Mouse (Mus musculus): ENCODE data around the gene Cep250. TPM values are rescaled to one million over a fixed set of nuclear protein-coding genes. Genes with fewer than 3 reads are reported as not detected.

The Cep250 gene
- total and polyA plus RNA-seq, 3 experiments, result 12.8 to 16.4 TPM; not detected in 1

GRCm38 (mm10) chr2:155944685-155945084 lies 11.6 kb upstream of the Cep250 start:
- no peaks in the 10 kb centered on the region; the same call in 1 of the 2 replicates for H3K79me2 ChIP-seq (ENCODE audit: control insufficient read depth, insufficient read depth, low read length, poor library complexity)
- H3K4me3 ChIP-seq (ENCODE audit: control insufficient read depth in 1 of 2, insufficient read depth in 1 of 2, low read depth in 2 of 2, low read length in 2 of 2), result no peak overlapping the region
- H3K27ac ChIP-seq (ENCODE audit: control insufficient read depth, low read depth, low read length), result no peak overlapping the region
- no peaks in the 10 kb centered on the region for H3K9me3 ChIP-seq (replicated peaks; ENCODE audit: insufficient read depth, low read length)
- TF ChIP-seq NELFE (IDR thresholded peaks at IDR 0.05; ENCODE audit: low read depth, low read length) (no peak), E2F4 (IDR thresholded peaks at IDR 0.05; ENCODE audit: borderline replicate concordance, low read depth, low read length) (no peak), TAL1 (IDR thresholded peaks at IDR 0.05; ENCODE audit: low read length) (no peak)
- H3K4me1 ChIP-seq (ENCODE audit: control insufficient read depth in 1 of 2, insufficient read depth in 2 of 2, low read length in 2 of 2), result peaks cover 9 to 18% of the 10 kb centered on the region in 2 experiments
- no peak overlapping the region for H3K9ac ChIP-seq (ENCODE audit: control insufficient read depth, low read depth, low read length, poor library complexity, severe bottlenecking)
- DNase-seq (ENCODE audit: low read depth, low spot score), result no peak
- no peaks in the 10 kb centered on the region for H3K27me3 ChIP-seq (ENCODE audit: control insufficient read depth in 1 of 2, insufficient read depth in 2 of 2, low read length in 2 of 2)
- peaks cover 0 to 18% of the 10 kb centered on the region in 2 experiments; a peak in 2 of 4 replicates for H3K36me3 ChIP-seq (ENCODE audit: control insufficient read depth in 1 of 2, insufficient read depth in 2 of 2, low read length in 2 of 2)

- H3K9ac ChIP-seq (ENCODE audit: control insufficient read depth, low read depth, low read length, poor library complexity, severe bottlenecking), result peak within 1 kb of the TSS; percentile 60
- H3K4me3 ChIP-seq (ENCODE audit: control insufficient read depth in 1 of 2, insufficient read depth in 1 of 2, low read depth in 2 of 2, low read length in 2 of 2), result peak within 1 kb of the TSS in 1 of 2 experiments; percentile 21; a peak in 2 of 4 replicates
- peaks cover 0 to 18% of the 10 kb centered on the region in 2 experiments; a peak in 2 of 4 replicates for H3K36me3 ChIP-seq (ENCODE audit: control insufficient read depth in 1 of 2, insufficient read depth in 2 of 2, low read length in 2 of 2)
- H3K79me2 ChIP-seq (ENCODE audit: control insufficient read depth, insufficient read depth, low read length, poor library complexity), result no peaks in the 10 kb centered on the region; the same call in 1 of the 2 replicates
- H3K27ac ChIP-seq (ENCODE audit: control insufficient read depth, low read depth, low read length), result no peak within 1 kb of the TSS; the same call in 1 of the 2 replicates
- DNase-seq (ENCODE audit: low read depth, low spot score), result no peak
- H3K9me3 ChIP-seq (replicated peaks; ENCODE audit: insufficient read depth, low read length), result no peaks in the 10 kb centered on the region
- TF ChIP-seq MYC (IDR thresholded peaks at IDR 0.05; ENCODE audit: low read depth, low read length), result no peak
- TF ChIP-seq JUND (IDR thresholded peaks at IDR 0.05; ENCODE audit: low read depth, low read length), result no peak
- TF ChIP-seq KAT2A (conservative IDR thresholded peaks at IDR 0.05; ENCODE audit: low read depth, low read length), result no peak
- TF ChIP-seq RAD21 (IDR thresholded peaks at IDR 0.05; ENCODE audit: low read depth, low read length), result no peak
- no peak for TF ChIP-seq MEF2A (IDR thresholded peaks at IDR 0.05; ENCODE audit: extremely low read depth, insufficient replicate concordance, low read depth, low read length, poor library complexity, severe bottlenecking)
- TF ChIP-seq MAFK (IDR thresholded peaks at IDR 0.05; ENCODE audit: borderline replicate concordance, low read depth, low read length), result no peak
- no peak for TF ChIP-seq UBTF (IDR thresholded peaks at IDR 0.05; ENCODE audit: borderline replicate concordance, insufficient read depth, low read depth, low read length)
- no peak for TF ChIP-seq ZKSCAN1 (IDR thresholded peaks at IDR 0.05; ENCODE audit: low read depth, low read length)
- no peak for TF ChIP-seq TAL1 (IDR thresholded peaks at IDR 0.05; ENCODE audit: low read length)
- no peak for TF ChIP-seq EP300 (IDR thresholded peaks at IDR 0.05; ENCODE audit: low read depth in 1 of 2, low read length in 2 of 2)
- no peak for TF ChIP-seq ELF1 (IDR thresholded peaks at IDR 0.05; ENCODE audit: low read depth, low read length)
- TF ChIP-seq SMC3 (IDR thresholded peaks at IDR 0.05; ENCODE audit: low read depth, low read length), result no peak
- TF ChIP-seq HCFC1 (IDR thresholded peaks at IDR 0.05; ENCODE audit: low read depth, low read length), result no peak
- no peak for TF ChIP-seq USF1 (IDR thresholded peaks at IDR 0.05; ENCODE audit: low read depth, low read length)
- TF ChIP-seq USF2 (IDR thresholded peaks at IDR 0.05; ENCODE audit: borderline replicate concordance in 1 of 2, insufficient read depth in 1 of 2, low read depth in 1 of 2, low read length in 2 of 2), result no peak
- no peak for TF ChIP-seq MXI1 (IDR thresholded peaks at IDR 0.05; ENCODE audit: low read depth, low read length)
- H3K27me3 ChIP-seq (ENCODE audit: control insufficient read depth in 1 of 2, insufficient read depth in 2 of 2, low read length in 2 of 2), result no peaks in the 10 kb centered on the region
- H3K4me1 ChIP-seq (ENCODE audit: control insufficient read depth in 1 of 2, insufficient read depth in 2 of 2, low read length in 2 of 2), result peaks cover 9 to 18% of the 10 kb centered on the region in 2 experiments
These were observed 11.1 kb upstream of the Cep250 start, which contains the start of gene Gdf5 for GRCm38 (mm10) chr2:155945124-155945523. Gene Gdf5 (minus strand): TSS chr2:155945367.
